In genomic region chr2:52891744-52892143, GRCm38 (mm10) we compare ENCODE assay signal across 25 mouse cellular contexts. TPM values are rescaled to one million over a fixed set of nuclear protein-coding genes. Genes with fewer than 3 reads are reported as not detected.
DNase-seq lines count a peak whose midpoint lies in the region; ATAC-seq and TF ChIP-seq lines count a peak whose summit lies in the region.
"Had no signal": no experiment of that assay in that cellular context is flagged by ENCODE, and none has a peak within 500 bp of the region (broad histone marks: within the 10 kb centered on the region; RNA-seq: fewer than 3 reads in every experiment).

No protein-coding gene starts in this region.

- TF ChIP-seq CTCF in heart, adult 2 months (IDR thresholded peaks at IDR 0.05), result no peak
- TF ChIP-seq CTCF in embryonic fibroblast, embryonic 13.5 days (IDR thresholded peaks at IDR 0.05; ENCODE audit: borderline replicate concordance, insufficient read depth, low read length), result no peak

- no peaks in the 10 kb centered on the region for H3K9me3 ChIP-seq in midbrain, embryonic 16.5 days (replicated peaks; ENCODE audit: control insufficient read depth, low read length, poor library complexity, severe bottlenecking)
- H3K9me3 ChIP-seq: heart, embryonic 10.5 days; heart, embryonic 13.5 days had no signal

- WGBS in heart, adult 2 months, result 96% methylated on average over 2 of the region's 2 CpGs
- 82% methylated on average over 2 of the region's 2 CpGs for WGBS in midbrain, embryonic 16.5 days

- H3K27ac ChIP-seq in heart, adult 2 months, result no peak overlapping the region
- peak overlapping the region; percentile 57; the same call in 1 of the 2 replicates for H3K27ac ChIP-seq in embryonic fibroblast, embryonic 13.5 days (ENCODE audit: insufficient read depth, low read length)
- no peak overlapping the region for H3K27ac ChIP-seq in midbrain, embryonic 16.5 days (ENCODE audit: low read length)
- H3K27ac ChIP-seq: heart, embryonic 10.5 days; heart, embryonic 13.5 days; hindbrain, embryonic 14.5 days; hindbrain, postnatal 0 days had no signal

- no peaks in the 10 kb centered on the region; the same call in 1 of the 2 replicates for H3K79me2 ChIP-seq in heart, adult 2 months (replicated peaks; ENCODE audit: control insufficient read depth, insufficient read depth, low read length)

- TF ChIP-seq POLR2A in heart, adult 2 months (IDR thresholded peaks at IDR 0.05; ENCODE audit: insufficient read depth, low read depth, low read length), result no peak
- no peak for TF ChIP-seq POLR2A in embryonic fibroblast, embryonic 13.5 days (IDR thresholded peaks at IDR 0.05; ENCODE audit: low read depth, low read length)

- ATAC-seq in midbrain, embryonic 16.5 days, result no peak
- ATAC-seq: activated CD4-positive, CD25-positive, alpha-beta regulatory T cell, adult 4 months; CD4-positive, CD25-positive, alpha-beta regulatory T cell, adult 4 months; forebrain, embryonic 14.5 days; forebrain, postnatal 0 days; hindbrain, postnatal 0 days; inflammation-experienced regulatory T-cells, adult 6 months had no signal

- H3K4me2 ChIP-seq in midbrain, embryonic 16.5 days (ENCODE audit: low read length), result no peak overlapping the region
- H3K4me2 ChIP-seq: heart, embryonic 13.5 days; hindbrain, embryonic 14.5 days had no signal

- no peak for TF ChIP-seq EP300 in heart, adult 2 months (IDR thresholded peaks at IDR 0.05; ENCODE audit: insufficient read depth, low read depth, low read length)

- no peak overlapping the region for H3K9ac ChIP-seq in heart, adult 2 months (ENCODE audit: low read depth, low read length)
- no peak overlapping the region for H3K9ac ChIP-seq in midbrain, embryonic 16.5 days (ENCODE audit: low read depth, low read length)
- H3K9ac ChIP-seq: forebrain, postnatal 0 days; heart, embryonic 13.5 days; hindbrain, embryonic 14.5 days had no signal

- DNase-seq in heart, adult 11 months, result peak; percentile 61
- DNase-seq in heart, adult 2 months, result no peak
- peak; percentile 48 for DNase-seq in 3T3-L1 (ENCODE audit: low read depth, low spot score)
- DNase-seq in cerebellum, adult 11-12 months, result no peak
- DNase-seq: adrenal gland, adult 8-10 months; adrenal gland, postnatal 25 days; cerebellum, adult 18-20 months; cerebellum, adult 9-10 months; cerebellum, postnatal 14 days; forebrain, postnatal 0 days; gastrocnemius, adult 2 months; gastrocnemius, postnatal 14 days; heart, adult 18-20 months; heart, postnatal 14 days; heart, postnatal 4 days had no signal

- peaks cover 11% of the 10 kb centered on the region for H3K4me1 ChIP-seq in heart, adult 2 months (ENCODE audit: control insufficient read depth, insufficient read depth, low read length)
- peaks cover 24% of the 10 kb centered on the region for H3K4me1 ChIP-seq in embryonic fibroblast, embryonic 13.5 days (ENCODE audit: control insufficient read depth, insufficient read depth, low read length)
- no peaks in the 10 kb centered on the region for H3K4me1 ChIP-seq in midbrain, embryonic 16.5 days (ENCODE audit: control insufficient read depth, insufficient read depth, low read length)

- no peak overlapping the region for H3K4me3 ChIP-seq in heart, adult 2 months
- H3K4me3 ChIP-seq in embryonic fibroblast, embryonic 13.5 days (ENCODE audit: insufficient read depth, low read length), result no peak overlapping the region
- no peak overlapping the region for H3K4me3 ChIP-seq in midbrain, embryonic 16.5 days (ENCODE audit: low read depth, low read length)
- H3K4me3 ChIP-seq: gastrocnemius, adult 2 months; heart, embryonic 10.5 days; heart, embryonic 13.5 days had no signal

- H3K27me3 ChIP-seq in heart, adult 2 months (ENCODE audit: control insufficient read depth, insufficient read depth, low read length), result no peaks in the 10 kb centered on the region
- no peaks in the 10 kb centered on the region for H3K27me3 ChIP-seq in midbrain, embryonic 16.5 days (ENCODE audit: control insufficient read depth, insufficient read depth, low read depth, low read length)

- peaks cover under 1% of the 10 kb centered on the region for H3K36me3 ChIP-seq in heart, adult 2 months (ENCODE audit: control insufficient read depth, insufficient read depth, low read length)
- H3K36me3 ChIP-seq in midbrain, embryonic 16.5 days (ENCODE audit: control insufficient read depth, insufficient read depth, low read length), result no peaks in the 10 kb centered on the region
- H3K36me3 ChIP-seq: heart, embryonic 10.5 days; heart, embryonic 13.5 days had no signal

- intact Hi-C loops in heart, adult 2 months (cut with DNase I), result no loop called here

RNA-seq across cellular contexts. Expression of gene Fmnl2, which starts 34.1 kb away (rescaled TPM):
- total RNA-seq in heart, adult 2 months (2021), result 1 to 10 TPM; 4.5 to 6.3 TPM
- 1.2 and 2.9 TPM in 2 replicates for polyA plus RNA-seq in heart, adult 2 months (2012; rRNA removed)
- polyA plus RNA-seq in embryonic fibroblast, embryonic 13.5 days (2011; ENCODE audit: insufficient read length, low read depth, missing spikeins), result 34.0 and 63.0 TPM in 2 replicates
- polyA plus RNA-seq in midbrain, embryonic 16.5 days (2015; fragmentation: Nextera tagmentation; extraction: Ambion mirVana), result 7.6 and 9.4 TPM in 2 replicates

Comparison
In these comparisons a context has a peak if more than half of its experiments do, and no peak if none do; other contexts are left out.
1. DNase-seq: peak in heart, adult 11 months (single experiment) and 3T3-L1 (single experiment); none in heart, adult 2 months (0 of 2) and cerebellum, adult 11-12 months (single experiment).